Mouse (Mus musculus): Measurements from ENCODE around the gene Rnase10. TPM values are rescaled to one million over a fixed set of nuclear protein-coding genes. Genes with fewer than 3 reads are reported as not detected.

The Rnase10 gene
- polyA plus RNA-seq, 1 experiment from 2014 or later, result 0.23 TPM

DNA sequence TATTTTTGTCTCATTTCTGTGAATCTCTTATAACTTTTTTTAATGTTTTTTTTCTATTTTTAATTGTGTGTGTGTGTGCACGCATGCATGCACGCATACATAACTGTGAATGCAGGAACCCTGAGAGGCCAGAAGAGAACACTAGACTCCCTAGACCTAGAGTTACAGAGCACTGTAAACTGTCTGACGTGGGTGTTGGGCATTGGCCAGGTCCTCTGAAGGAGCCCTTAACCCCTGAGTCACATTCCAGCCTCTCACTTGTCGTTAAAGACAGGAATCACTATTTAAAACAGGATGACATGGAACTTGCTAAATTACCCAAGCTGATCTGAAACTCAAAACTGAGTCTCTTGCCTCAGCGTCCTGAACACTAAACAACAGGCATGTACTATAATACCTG, 44.4 kb downstream of the Rnase10 start:
- Histone ChIP-seq H3K4me1 (ENCODE audit: control insufficient read depth, insufficient read depth, low read length) (no peaks in the 10 kb centered on the region; the same call in 1 of the 2 replicates), H3K4me2 (no peak overlapping the region), H3K4me3 (ENCODE audit: low read depth, low read length) (no peak overlapping the region), H3K27ac (ENCODE audit: low read depth, low read length) (no peak overlapping the region), H3K36me3 (ENCODE audit: control insufficient read depth, insufficient read depth, low read length) (no peaks in the 10 kb centered on the region), H3K9ac (ENCODE audit: low read depth, low read length) (no peak overlapping the region), H3K9me3 (replicated peaks; ENCODE audit: control insufficient read depth, low read length) (no peaks in the 10 kb centered on the region), H3K27me3 (ENCODE audit: control insufficient read depth, insufficient read depth, low read length) (no peaks in the 10 kb centered on the region)
- 63% methylated on average over 5 of the region's 5 CpGs for WGBS (ENCODE audit: insufficient replicate concordance)
- no peak for ATAC-seq (replicated peaks; ENCODE audit: insufficient number of reproducible peaks, low FRiP score, low TSS enrichment)

DNA sequence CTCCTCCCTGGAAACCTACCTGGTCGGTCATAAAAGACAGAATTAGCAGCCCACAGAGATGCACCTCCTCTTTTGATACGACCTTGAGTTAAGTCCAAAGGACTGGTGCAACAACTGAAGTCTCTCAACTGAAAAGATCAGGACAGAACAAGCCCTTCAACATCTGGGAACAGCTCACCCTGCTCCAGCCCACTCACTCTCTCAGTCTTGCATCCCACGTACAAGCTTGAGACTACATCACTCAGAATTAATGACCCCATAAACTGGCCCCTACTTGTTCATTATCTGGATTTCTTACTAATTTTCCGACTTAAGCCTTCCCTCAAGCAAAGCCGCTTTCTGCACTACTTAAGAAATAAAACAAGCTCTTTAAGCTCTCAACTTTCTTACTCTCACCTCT, 45.6 kb downstream of the Rnase10 start:
- WGBS (ENCODE audit: insufficient replicate concordance), result 79% methylated on average over 5 of the region's 5 CpGs
- Histone ChIP-seq H3K36me3 (ENCODE audit: control insufficient read depth, insufficient read depth, low read length) (no peaks in the 10 kb centered on the region), H3K9me3 (replicated peaks; ENCODE audit: control insufficient read depth, low read length) (no peaks in the 10 kb centered on the region), H3K4me2 (no peak overlapping the region), H3K4me1 (ENCODE audit: control insufficient read depth, insufficient read depth, low read length) (no peaks in the 10 kb centered on the region; the same call in none of the 2 replicates), H3K4me3 (ENCODE audit: low read depth, low read length) (no peak overlapping the region), H3K27me3 (ENCODE audit: control insufficient read depth, insufficient read depth, low read length) (no peaks in the 10 kb centered on the region), H3K9ac (ENCODE audit: low read depth, low read length) (no peak overlapping the region), H3K27ac (ENCODE audit: low read depth, low read length) (no peak overlapping the region)
- no peak for ATAC-seq (replicated peaks; ENCODE audit: insufficient number of reproducible peaks, low FRiP score, low TSS enrichment)

DNA sequence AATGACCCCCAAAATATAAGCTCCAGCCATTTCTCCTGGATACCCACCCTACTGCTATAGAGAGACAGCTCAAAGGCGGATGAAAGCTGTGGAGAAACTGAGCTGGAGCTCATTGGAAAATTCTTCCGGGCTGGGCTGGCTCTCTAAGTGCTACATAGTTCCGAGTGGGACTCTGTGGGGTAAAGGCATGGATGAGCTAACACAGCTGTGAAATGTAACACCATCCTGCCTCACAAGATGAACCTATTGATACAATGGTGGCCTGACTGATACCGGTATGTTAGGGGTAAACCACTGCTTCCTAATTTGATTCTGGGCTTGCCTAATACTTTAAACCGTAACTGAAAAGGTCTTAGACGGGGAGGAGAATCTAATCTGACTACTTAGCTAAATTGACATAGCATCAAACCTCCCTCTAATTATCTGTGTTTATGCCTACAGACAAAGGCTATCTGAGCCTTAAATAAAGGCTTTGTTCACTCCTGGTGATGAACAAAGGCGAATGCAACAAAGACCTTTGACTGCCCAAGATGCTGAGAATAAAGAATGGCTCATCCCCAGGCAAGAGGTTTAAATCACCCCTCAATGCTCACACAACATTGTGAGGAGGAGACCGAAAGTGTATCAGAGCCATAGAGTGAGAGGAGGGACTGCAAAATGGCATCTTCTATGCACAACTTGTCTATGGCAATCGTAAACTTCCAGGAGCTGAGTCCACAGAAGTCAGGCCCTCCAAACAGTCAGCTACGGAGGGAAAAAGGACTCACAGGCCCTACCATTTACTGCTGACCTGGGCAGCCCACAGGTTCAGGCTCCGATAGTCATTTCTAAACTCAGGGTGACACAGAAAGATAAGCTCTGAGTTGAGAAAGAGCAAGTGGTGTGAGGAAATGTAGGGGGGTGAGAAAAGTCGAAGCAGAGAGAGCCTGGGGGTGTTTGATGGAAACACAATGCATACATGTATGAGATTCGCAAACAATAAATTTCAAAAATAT, 47.0 kb downstream of the Rnase10 start:
- H3K36me3 ChIP-seq (ENCODE audit: control insufficient read depth, insufficient read depth, low read length), result no peaks in the 10 kb centered on the region
- WGBS (ENCODE audit: insufficient replicate concordance), result 65% methylated on average over 13 of the region's 13 CpGs
- H3K4me1 ChIP-seq (ENCODE audit: control insufficient read depth, insufficient read depth, low read length), result no peaks in the 10 kb centered on the region; the same call in none of the 2 replicates
- H3K9me3 ChIP-seq (replicated peaks; ENCODE audit: control insufficient read depth, low read length), result no peaks in the 10 kb centered on the region
- no peak for ATAC-seq (replicated peaks; ENCODE audit: insufficient number of reproducible peaks, low FRiP score, low TSS enrichment)
- H3K4me3 ChIP-seq (ENCODE audit: low read depth, low read length), result no peak overlapping the region
- H3K9ac ChIP-seq (ENCODE audit: low read depth, low read length), result no peak overlapping the region
- H3K4me2 ChIP-seq, result no peak overlapping the region
- no peaks in the 10 kb centered on the region for H3K27me3 ChIP-seq (ENCODE audit: control insufficient read depth, insufficient read depth, low read length)
- H3K27ac ChIP-seq (ENCODE audit: low read depth, low read length), result no peak overlapping the region

DNA sequence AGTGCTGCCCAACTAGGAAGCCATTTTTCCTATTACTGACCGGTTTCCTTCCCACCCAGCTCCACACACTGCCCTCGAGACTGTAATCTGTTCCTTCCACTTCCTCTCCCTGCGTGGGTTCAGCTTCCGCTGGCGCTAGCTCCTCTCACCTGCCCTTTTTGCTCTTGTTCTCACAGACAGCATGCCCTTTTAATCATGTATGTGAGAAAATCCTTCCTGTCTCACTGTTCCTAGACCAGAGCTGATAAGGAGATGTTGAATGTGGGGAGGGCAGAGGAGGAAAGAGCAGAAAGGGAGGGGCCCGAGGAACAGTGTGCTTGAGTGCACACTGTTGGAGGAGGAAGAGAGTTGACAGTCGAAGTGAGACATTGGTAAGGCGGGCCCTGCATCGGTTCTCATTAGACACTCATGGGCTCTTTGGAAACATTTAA, 49.9 kb downstream of the Rnase10 start, which contains the start of gene Rnase12:
TSS of gene Rnase12 (minus strand) at position 261 of the 431 bp plus-strand sequence.
- Histone ChIP-seq H3K36me3 (ENCODE audit: control insufficient read depth, insufficient read depth, low read length) (no peaks in the 10 kb centered on the region), H3K9me3 (replicated peaks; ENCODE audit: control insufficient read depth, low read length) (no peaks in the 10 kb centered on the region), H3K4me1 (ENCODE audit: control insufficient read depth, insufficient read depth, low read length) (no peaks in the 10 kb centered on the region; the same call in none of the 2 replicates), H3K4me2 (0 out of 2 replicates have a peak within 1 kb of the TSS, but pooled peaks have one; percentile 1), H3K9ac (ENCODE audit: low read depth, low read length) (no peak within 1 kb of the TSS), H3K4me3 (ENCODE audit: low read depth, low read length) (no peak within 1 kb of the TSS), H3K27me3 (ENCODE audit: control insufficient read depth, insufficient read depth, low read length) (no peaks in the 10 kb centered on the region), H3K27ac (ENCODE audit: low read depth, low read length) (no peak within 1 kb of the TSS)
- peak; percentile 49; the same call in 1 of the 2 replicates for ATAC-seq (replicated peaks; ENCODE audit: insufficient number of reproducible peaks, low FRiP score, low TSS enrichment)
- WGBS (ENCODE audit: insufficient replicate concordance), result 44% methylated on average over 9 of the region's 9 CpGs

Other genes starting within 250 kb of the Rnase10 start
- gene Ttc5, start 222.2 kb upstream of the Rnase10 start, polyA plus RNA-seq (2014; fragmentation: Nextera tagmentation; extraction: Ambion mirVana), result 51.7 and 55.8 TPM in 2 replicates
- gene Ccnb1ip1, start 200.0 kb upstream of the Rnase10 start, polyA plus RNA-seq (2014; fragmentation: Nextera tagmentation; extraction: Ambion mirVana), result not detected in 2 replicates
- 45.2 and 48.5 TPM in 2 replicates for gene Parp2, start 199.9 kb upstream of the Rnase10 start, polyA plus RNA-seq (2014; fragmentation: Nextera tagmentation; extraction: Ambion mirVana)
- 4.4 and 6.5 TPM in 2 replicates for gene Tep1, start 137.2 kb upstream of the Rnase10 start, polyA plus RNA-seq (2014; fragmentation: Nextera tagmentation; extraction: Ambion mirVana)
- 0.11 TPM in 1 of 2 replicates, not detected in the other for gene Klhl33, start 110.2 kb upstream of the Rnase10 start, polyA plus RNA-seq (2014; fragmentation: Nextera tagmentation; extraction: Ambion mirVana)
- 124 and 136 TPM in 2 replicates for gene Osgep, start 82.9 kb upstream of the Rnase10 start, polyA plus RNA-seq (2014; fragmentation: Nextera tagmentation; extraction: Ambion mirVana)
- gene Apex1, start 82.8 kb upstream of the Rnase10 start, polyA plus RNA-seq (2014; fragmentation: Nextera tagmentation; extraction: Ambion mirVana), result 177 and 188 TPM in 2 replicates
- gene Pip4p1, start 76.9 kb upstream of the Rnase10 start, polyA plus RNA-seq (2014; fragmentation: Nextera tagmentation; extraction: Ambion mirVana), result 30.3 and 33.6 TPM in 2 replicates
- gene Pnp, start 76.7 kb upstream of the Rnase10 start, polyA plus RNA-seq (2014; fragmentation: Nextera tagmentation; extraction: Ambion mirVana), result 46.6 and 49.6 TPM in 2 replicates
- gene Gm49342, start 63.2 kb upstream of the Rnase10 start, polyA plus RNA-seq (2014; fragmentation: Nextera tagmentation; extraction: Ambion mirVana), result not detected in 2 replicates
- gene Pnp2, start 51.8 kb upstream of the Rnase10 start, polyA plus RNA-seq (2014; fragmentation: Nextera tagmentation; extraction: Ambion mirVana), result 0.47 and 0.61 TPM in 2 replicates
- gene Rnase9, start 34.1 kb downstream of the Rnase10 start, polyA plus RNA-seq (2014; fragmentation: Nextera tagmentation; extraction: Ambion mirVana), result not detected in 2 replicates
- not detected in 2 replicates for gene Rnase11, start 42.4 kb downstream of the Rnase10 start, polyA plus RNA-seq (2014; fragmentation: Nextera tagmentation; extraction: Ambion mirVana)
- 0.46 TPM in 1 of 2 replicates, not detected in the other for gene Rnase12, start 49.9 kb downstream of the Rnase10 start, polyA plus RNA-seq (2014; fragmentation: Nextera tagmentation; extraction: Ambion mirVana)
- gene Olfr750, start 66.7 kb downstream of the Rnase10 start, polyA plus RNA-seq (2014; fragmentation: Nextera tagmentation; extraction: Ambion mirVana), result not detected in 2 replicates
- 11.5 and 12.6 TPM in 2 replicates for gene Rnase4, start 83.3 kb downstream of the Rnase10 start, polyA plus RNA-seq (2014; fragmentation: Nextera tagmentation; extraction: Ambion mirVana)
- gene Ang, start 83.4 kb downstream of the Rnase10 start, polyA plus RNA-seq (2014; fragmentation: Nextera tagmentation; extraction: Ambion mirVana), result 2.1 and 2.8 TPM in 2 replicates
- not detected in 2 replicates for gene Eddm3b, start 106.7 kb downstream of the Rnase10 start, polyA plus RNA-seq (2014; fragmentation: Nextera tagmentation; extraction: Ambion mirVana)
- not detected in 2 replicates for gene Rnase6, start 116.2 kb downstream of the Rnase10 start, polyA plus RNA-seq (2014; fragmentation: Nextera tagmentation; extraction: Ambion mirVana)
- gene Rnase1, start 139.0 kb downstream of the Rnase10 start, polyA plus RNA-seq (2014; fragmentation: Nextera tagmentation; extraction: Ambion mirVana), result not detected in 2 replicates
- not detected in 2 replicates for gene Rnase2b, start 154.5 kb downstream of the Rnase10 start, polyA plus RNA-seq (2014; fragmentation: Nextera tagmentation; extraction: Ambion mirVana)
- not detected in 2 replicates for gene Ang2, start 191.4 kb downstream of the Rnase10 start, polyA plus RNA-seq (2014; fragmentation: Nextera tagmentation; extraction: Ambion mirVana)
- gene Ear14, start 195.6 kb downstream of the Rnase10 start, polyA plus RNA-seq (2014; fragmentation: Nextera tagmentation; extraction: Ambion mirVana), result not detected in 2 replicates
- gene Rnase2a, start 248.4 kb downstream of the Rnase10 start, polyA plus RNA-seq (2014; fragmentation: Nextera tagmentation; extraction: Ambion mirVana), result not detected in 2 replicates